Mouse (Mus musculus) brain, embryonic 14.5 days (tissue): ENCODE measurements around the gene Med17.

ENCODE experiments used
- CTCF ChIP-seq: fragments of 200-500 bp; IDR thresholded peaks from 2 replicates; pipeline ENCODE4 v1.5.1; 2012; ENCODE audit warnings: inconsistent platforms, mild to moderate bottlenecking, moderate library complexity, borderline replicate concordance; ENCODE audit not compliant: insufficient read depth, insufficient read length; ENCODE audit errors: extremely low read depth
- POLR2A ChIP-seq: fragments of 200-500 bp; IDR thresholded peaks from 2 replicates; pipeline ENCODE4 v1.6.1; 2012; ENCODE audit warnings: mild to moderate bottlenecking, inconsistent platforms, borderline replicate concordance; ENCODE audit not compliant: poor library complexity, insufficient read depth, insufficient read length, severe bottlenecking; ENCODE audit errors: extremely low read depth

- TF ChIP-seq CTCF (0 out of 2 replicates have a peak, but pooled peaks have one; percentile 7), POLR2A (peak; percentile 9; the same call in 1 of the 2 replicates)
Observed at GRCm38 (mm10) chr9:15239042-15239925, 40.4 kb downstream of the Med17 start, which contains the start of gene Vstm5.
